Mouse (Mus musculus) heart, postnatal 25 days (tissue): ENCODE measurements around the gene Galnt15. TPM values are rescaled to one million over a fixed set of nuclear protein-coding genes. Genes with fewer than 3 reads are reported as not detected.

Experiments
- DNase-seq: peaks from one replicate; pipeline ENCODE4 v3.0.0; 2022; ENCODE audit warnings: low spot score
- intact Hi-C: fragments of 180-260 bp; cut with DNase I; formaldehyde crosslinking; loops from one replicate; pipeline ENCODE4 v1.15.1; 2025
- total RNA-seq, 2 experiments: library from RNA; stranded (reverse); gene quantifications; 2 replicates each; pipeline ENCODE4 v1.2.3; 2021

Galnt15 gene
- total RNA-seq, 2 experiments from 2014 or later, result 14.1 to 17.1 TPM

GRCm38 (mm10) chr14:32029411-32029992 is 713 bp downstream of the Galnt15 start:
- peak; percentile 18 for DNase-seq
- intact Hi-C loops, result no loop called here

GRCm38 (mm10) chr14:32030073-32030472 is 1.3 kb downstream of the Galnt15 start:
- intact Hi-C loops, result loop anchor here (5.0 kb wide), 1 partner anchor 373 kb away; no protein-coding TSS in a partner anchor
- no peak for DNase-seq

- intact Hi-C loops, result loop anchor here (1.0 to 5.0 kb wide), 4 partner anchors 44 to 375 kb away; no protein-coding TSS in a partner anchor
Observed at GRCm38 (mm10) chr14:32032522-32032921, 3.7 kb downstream of the Galnt15 start.

GRCm38 (mm10) chr14:32036482-32036881 is 7.7 kb downstream of the Galnt15 start:
- intact Hi-C loops, result no loop called here
- no peak for DNase-seq

More at GRCm38 (mm10) chr14:32032522-32032921, 3.7 kb downstream of the Galnt15 start:
- DNase-seq, result peak; percentile 42

GRCm38 (mm10) chr14:32037661-32038252 is 9.0 kb downstream of the Galnt15 start:
- intact Hi-C loops, result no loop called here
- peak; percentile 20 for DNase-seq

DNA sequence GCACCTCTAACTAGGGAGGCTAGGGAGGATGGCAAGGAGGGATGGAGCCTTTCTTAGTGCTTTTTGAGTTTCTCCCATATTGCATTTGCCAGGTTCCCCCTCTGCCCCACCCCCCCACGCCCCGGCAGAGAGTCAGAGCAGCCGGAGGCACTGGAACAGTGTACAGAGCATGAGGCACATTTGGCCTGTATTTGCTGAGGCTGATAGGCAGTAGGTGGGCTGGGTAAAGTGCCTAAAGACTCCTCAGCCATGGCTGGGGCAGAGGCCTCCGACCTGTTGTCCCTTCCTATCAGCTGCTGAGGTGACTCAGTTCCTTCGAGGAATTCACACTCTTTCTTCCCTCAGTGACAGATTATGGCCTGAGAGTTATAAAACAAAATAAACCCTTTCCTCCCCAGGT is 13.3 kb downstream of the Galnt15 start:
- intact Hi-C loops, result no loop called here
- DNase-seq, result no peak

DNA sequence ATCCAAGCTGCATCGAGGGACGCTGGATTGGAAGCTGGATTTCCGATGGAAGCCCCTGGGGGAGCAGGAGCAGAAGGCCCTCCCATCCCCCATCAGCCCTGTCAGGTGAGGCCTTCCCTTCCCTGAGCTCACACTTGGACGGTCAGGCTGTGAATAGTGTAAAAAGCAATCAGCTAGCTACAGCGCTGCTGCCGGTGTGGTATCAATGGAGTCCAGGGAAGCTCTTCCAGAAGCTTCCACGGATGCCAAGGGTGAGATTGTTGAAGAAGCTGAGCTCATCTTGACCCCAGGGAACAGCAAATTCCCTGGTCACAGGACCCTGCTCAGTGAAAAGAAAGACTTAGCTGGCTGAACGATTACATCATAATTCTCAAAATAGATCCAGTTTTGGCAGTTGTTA is 17.6 kb downstream of the Galnt15 start:
- intact Hi-C loops, result no loop called here
- no peak for DNase-seq

DNA sequence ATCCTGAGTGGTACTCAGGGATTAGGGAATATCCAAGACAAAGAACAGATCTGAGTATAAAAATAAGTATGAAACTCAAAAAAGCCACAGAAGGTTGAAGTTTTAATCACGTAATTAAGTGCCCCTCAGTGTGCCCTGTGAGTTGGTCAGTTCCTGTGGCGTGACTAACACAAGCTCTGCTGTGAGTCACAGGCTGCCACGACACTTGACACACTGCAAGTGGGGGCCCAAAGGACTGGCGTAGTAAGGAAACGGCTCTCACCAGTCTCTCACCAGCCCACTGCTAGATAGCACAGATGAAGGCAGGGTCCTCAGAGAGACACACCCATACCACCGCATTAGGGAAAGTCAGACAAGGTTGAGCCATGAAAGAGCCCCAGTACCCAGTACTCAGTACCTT is 21.4 kb downstream of the Galnt15 start:
- intact Hi-C loops, result no loop called here
- no peak for DNase-seq

DNA sequence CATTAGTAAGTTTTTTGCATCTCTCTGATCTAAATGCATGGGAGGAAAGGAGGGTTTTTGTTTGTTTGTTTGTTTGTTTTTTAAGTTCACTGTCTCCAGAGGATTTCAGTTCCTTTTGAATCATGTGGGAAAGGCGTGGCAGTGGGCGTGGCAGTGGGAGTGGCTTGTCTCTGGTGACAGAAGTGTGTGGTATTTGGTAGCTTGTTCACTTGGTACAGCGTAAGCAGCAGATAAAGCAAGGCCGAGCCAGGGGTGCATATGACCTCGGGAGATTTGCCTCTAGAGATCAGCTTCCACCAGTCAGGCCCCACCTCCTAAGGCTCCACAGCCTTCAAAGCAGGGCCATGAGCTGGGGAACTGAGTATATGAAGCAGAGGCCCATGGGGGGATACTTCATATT is 25.1 kb downstream of the Galnt15 start:
- DNase-seq, result no peak

GRCm38 (mm10) chr14:32054788-32055187 is 26.0 kb downstream of the Galnt15 start:
- intact Hi-C loops, result no loop called here

More for the DNA sequence above, 25.1 kb downstream of the Galnt15 start:
- intact Hi-C loops, result no loop called here

GRCm38 (mm10) chr14:32055781-32056180 is 27.0 kb downstream of the Galnt15 start:
- no peak for DNase-seq
- intact Hi-C loops, result no loop called here

More at GRCm38 (mm10) chr14:32054788-32055187, 26.0 kb downstream of the Galnt15 start:
- DNase-seq, result no peak

- intact Hi-C loops, result no loop called here
- DNase-seq, result no peak
Observed at GRCm38 (mm10) chr14:32056675-32057074, 27.9 kb downstream of the Galnt15 start.

GRCm38 (mm10) chr14:32057664-32058063 is 28.9 kb downstream of the Galnt15 start:
- intact Hi-C loops, result no loop called here
- no peak for DNase-seq

- DNase-seq, result no peak
- intact Hi-C loops, result no loop called here
Observed at GRCm38 (mm10) chr14:32061398-32061797, 32.6 kb downstream of the Galnt15 start.

DNA sequence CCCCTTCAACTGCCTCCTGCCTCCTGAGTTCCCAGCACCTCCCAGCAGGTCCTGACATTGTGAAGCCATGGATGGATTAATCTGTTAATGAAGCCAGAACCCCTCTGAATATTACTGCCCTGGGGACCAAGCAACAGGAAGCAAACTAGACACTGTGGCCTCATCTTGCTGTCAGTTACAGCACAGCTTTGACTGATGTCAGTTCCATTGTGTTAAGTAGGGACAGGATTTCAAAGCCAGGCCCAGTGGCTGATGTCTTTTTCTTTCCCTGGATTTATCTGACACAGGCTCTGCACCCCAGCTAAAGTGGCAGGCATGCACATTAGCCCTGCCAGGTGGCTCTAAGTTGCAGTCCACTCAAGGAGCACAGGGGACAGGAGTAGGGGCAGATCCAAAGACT is 44.0 kb downstream of the Galnt15 start:
- no peak for DNase-seq
- intact Hi-C loops, result no loop called here

DNA sequence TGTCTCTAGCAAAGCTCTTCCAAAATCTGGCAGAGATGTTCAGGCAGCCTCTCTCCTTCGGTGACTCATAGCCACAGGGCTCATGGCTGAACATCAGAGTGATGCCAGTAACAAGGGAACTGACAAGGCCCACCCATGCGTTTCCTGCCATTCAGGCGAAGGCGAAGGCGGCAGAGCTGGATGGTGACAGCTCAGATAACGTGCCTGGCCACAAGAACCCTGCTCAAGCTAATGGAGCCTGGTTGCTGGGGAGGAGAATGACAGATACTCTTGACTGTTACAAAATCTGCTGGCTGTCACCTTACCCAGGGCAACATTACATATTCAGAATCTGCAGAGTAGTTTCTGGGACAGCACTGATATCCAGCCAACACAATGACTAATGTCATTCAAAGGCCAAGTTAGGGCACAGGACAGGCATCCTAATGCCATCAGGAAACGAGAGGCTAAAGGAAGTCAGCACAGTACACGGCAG is 44.5 kb downstream of the Galnt15 start:
- peak; percentile 71 for DNase-seq
- intact Hi-C loops, result no loop called here

GRCm38 (mm10) chr14:32073901-32074300 is 45.1 kb downstream of the Galnt15 start:
- DNase-seq, result no peak
- intact Hi-C loops, result no loop called here

- intact Hi-C loops, result loop anchor here (1.0 to 5.0 kb wide), 4 partner anchors 44 to 420 kb away; no protein-coding TSS in a partner anchor
Observed at GRCm38 (mm10) chr14:32076896-32077575, 48.2 kb downstream of the Galnt15 start.

DNA sequence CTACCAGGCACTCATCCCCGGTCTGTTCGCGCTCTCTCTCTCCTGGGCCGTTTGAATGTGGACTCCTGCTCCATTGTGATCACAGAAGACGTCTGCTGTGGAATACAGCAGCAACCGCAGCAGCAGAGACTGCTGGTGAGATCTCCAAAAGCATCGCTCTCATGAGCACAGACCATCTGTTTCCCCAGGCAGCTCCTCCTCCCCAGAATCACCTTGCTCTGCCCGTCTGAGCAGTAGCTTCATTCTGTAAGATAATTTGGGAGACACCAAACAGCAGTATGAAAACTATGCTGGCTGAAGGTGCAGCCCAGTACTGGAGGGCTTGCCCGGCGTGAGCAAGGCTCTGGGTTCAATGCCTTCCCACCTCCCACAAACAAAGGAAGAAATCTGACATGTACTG is 52.2 kb downstream of the Galnt15 start:
- no peak for DNase-seq
- intact Hi-C loops, result loop anchor here (10.0 kb wide), 1 partner anchor 586 kb away; the partner anchor contains the start of genes Eaf1 and Mettl6

More at GRCm38 (mm10) chr14:32076896-32077575, 48.2 kb downstream of the Galnt15 start:
- DNase-seq, result no peak

DNA sequence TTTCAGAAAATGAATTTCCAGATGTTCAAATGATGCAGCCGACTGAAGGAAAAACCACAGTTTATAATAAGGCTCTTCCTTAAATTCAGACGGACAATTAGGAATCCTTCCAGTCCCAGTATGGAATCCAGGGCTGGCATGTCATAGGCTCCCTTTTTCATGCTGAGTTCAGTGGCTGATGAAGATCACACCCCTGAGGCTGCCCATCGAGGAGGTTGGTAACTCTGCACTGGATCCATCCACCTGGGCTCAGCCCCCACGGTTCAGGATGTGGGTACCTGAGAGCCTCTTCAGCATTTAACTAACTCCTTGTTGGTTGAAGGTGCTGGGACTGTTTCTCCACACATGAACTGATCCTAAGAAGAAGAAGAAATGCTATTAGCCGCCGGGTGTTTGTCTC is 54.1 kb downstream of the Galnt15 start:
- intact Hi-C loops, result loop anchor here (10.0 kb wide), 1 partner anchor 588 kb away; the partner anchor contains the start of genes Eaf1 and Mettl6
- no peak for DNase-seq

GRCm38 (mm10) chr14:32083466-32083865 is 54.7 kb downstream of the Galnt15 start:
- no peak for DNase-seq
- intact Hi-C loops, result loop anchor here (10.0 kb wide), 1 partner anchor 589 kb away; the partner anchor contains the start of genes Eaf1 and Mettl6
